Mouse (Mus musculus) large intestine, adult 2 months (tissue): ENCODE measurements around the gene Ncan. TPM values are rescaled to one million over a fixed set of nuclear protein-coding genes. Genes with fewer than 3 reads are reported as not detected.
"Not testable (repeated sequence)": the region's sequence is repeated elsewhere in the genome, so short reads cannot be mapped to it uniquely, and the experiment has no call there.

Experiments used
- DNase-seq: peaks from one replicate; pipeline ENCODE4 v3.0.0-alpha.2; 2012; ENCODE audit warnings: low read depth, low spot score
- WGBS: fragments of 180-500 bp; shearing (Covaris S2); methylation state at CpG from one replicate; pipeline ENCODE4 v1.1.7; 2018; 5-methylcytosine and 5-hydroxymethylcytosine counted together
- polyA plus RNA-seq: library from polyadenylated mRNA; depleted of rRNA; stranded (reverse); fragments of >200 nt; gene quantifications from 2 replicates; pipeline ENCODE4 v1.2.3, GENCODE M21; 2012; rRNA removed

The Ncan gene
- polyA plus RNA-seq, 1 experiment: 0.06 TPM

DNA sequence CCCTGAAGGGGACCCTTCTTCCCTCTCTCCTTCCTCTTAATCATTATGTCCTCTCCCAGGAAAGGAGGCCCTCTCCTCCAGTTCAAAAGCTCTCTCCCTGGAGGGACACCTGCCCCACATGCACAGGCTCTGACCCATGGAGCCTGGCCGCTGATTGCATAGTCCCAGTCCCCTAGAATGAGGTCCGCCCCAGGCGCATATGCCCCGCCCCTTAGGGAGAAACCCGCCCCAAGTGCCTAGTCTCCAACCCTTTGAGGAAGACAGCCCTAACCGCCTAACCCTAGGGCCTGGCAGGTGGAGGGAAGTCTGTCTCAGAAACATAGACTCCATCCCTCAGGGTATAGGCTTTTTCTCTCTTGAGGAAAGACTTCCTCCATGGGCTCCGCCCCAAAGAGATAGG is 33.4 kb downstream of the Ncan start:
- WGBS: 6% methylated on average over 7 of the region's 7 CpGs
- no peak for DNase-seq

DNA sequence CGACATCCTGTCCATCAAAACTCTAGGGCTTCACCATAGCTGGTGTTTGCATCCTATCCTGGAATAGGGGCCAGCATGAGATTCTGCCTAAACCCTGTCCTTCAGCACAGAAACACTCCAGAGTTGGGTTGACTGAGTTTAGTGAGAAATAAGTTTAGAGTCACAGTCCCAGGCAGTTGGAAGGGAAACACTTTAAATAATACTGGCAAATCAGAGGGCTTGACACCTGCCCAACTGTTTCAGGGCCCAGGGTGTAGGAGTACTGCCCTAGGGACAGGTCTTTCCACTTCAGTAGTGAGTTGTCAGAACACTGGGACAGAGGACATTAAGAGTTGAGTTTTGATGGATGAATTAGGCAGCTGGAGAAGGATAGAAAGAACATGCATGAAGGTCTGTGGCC is 34.5 kb downstream of the Ncan start:
- 37% methylated on average over 1 of the region's 1 CpGs for WGBS
- DNase-seq: no peak

DNA sequence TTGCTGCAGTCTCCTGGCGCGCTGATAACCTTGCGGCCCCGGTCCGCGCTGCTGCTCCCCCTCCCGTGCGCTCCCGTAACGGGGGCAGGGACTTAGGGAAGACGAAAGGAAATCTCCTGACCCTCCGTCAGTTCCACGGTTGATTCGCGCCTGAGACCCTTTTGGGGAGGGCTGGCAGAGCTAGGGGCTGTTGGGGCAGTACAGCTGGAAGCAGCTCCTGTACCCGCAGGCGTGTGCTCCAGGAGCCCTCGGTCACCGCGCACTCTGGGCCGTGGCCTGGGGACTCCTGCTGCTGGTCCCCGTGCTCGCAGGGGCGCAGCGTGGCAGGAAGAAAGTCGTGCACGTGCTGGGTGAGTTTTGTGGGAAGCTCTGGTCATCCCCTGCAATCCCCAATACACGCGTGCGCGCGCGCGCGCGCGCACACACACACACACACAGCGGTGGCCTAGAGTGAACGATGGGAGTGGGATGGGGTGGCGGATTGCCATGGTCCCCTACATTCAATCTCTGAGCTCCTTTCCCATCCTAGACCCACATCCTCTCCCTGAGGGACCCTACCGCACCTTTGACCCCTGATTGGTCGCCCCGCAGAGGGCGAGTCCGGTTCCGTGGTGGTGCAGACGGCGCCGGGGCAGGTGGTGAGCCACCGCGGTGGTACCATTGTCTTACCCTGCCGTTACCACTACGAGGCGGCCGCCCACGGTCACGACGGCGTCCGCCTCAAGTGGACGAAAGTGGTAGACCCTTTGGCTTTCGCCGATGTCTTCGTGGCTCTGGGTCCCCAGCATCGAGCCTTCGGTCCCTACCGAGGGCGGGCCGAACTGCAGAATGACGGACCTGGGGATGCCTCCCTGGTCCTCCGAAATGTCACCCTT is 36.2 kb downstream of the Ncan start:
- no peak for DNase-seq
- WGBS: 3% methylated on average over 71 of the region's 71 CpGs

DNA sequence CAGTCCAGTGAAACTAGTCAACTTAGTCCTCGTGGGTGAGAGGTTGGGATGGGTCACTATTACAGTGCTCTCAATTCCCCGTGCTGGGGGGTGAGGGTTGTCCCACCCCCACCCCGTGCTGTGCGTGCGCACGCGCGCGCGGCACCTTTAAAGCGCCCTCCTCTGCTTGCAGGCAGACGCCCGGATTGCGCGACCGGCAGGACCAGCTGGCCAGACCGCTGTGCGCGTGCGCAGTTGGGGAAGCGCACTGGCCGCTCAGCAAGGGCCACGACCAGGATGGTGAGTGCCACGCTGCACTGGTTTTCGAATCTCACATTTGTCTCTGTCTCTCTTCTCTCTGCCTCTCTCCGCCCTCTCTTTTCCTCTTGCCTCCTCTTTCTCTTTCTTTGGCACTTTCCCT is 37.4 kb downstream of the Ncan start, which contains the start of gene Hapln4:
TSS of gene Hapln4 (plus strand) at position 173 of the 400 bp plus-strand sequence.
- under 1% methylated on average over 26 of the region's 26 CpGs for WGBS
- no peak for DNase-seq

DNA sequence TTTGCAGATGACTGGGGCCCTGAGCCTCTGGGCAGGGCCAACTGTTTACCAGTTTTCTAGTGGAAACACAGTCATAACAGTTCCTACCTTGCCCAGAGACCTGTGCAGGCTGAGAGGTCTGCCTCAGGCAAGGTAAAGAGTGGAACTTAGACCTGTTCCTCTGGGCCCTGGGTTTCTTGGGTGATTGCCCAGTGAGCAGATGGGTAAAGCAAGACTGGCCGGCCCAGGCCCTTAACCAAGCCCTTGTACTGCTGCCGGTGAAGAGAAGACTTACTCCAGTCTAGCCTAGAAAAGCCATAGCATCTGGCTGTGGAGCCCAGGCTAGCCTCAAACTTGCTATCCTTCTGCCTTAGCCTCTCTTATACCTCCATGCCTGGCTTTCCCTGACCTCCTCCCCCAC is 38.7 kb downstream of the Ncan start:
- no peak for DNase-seq
- WGBS: 87% methylated on average over 2 of the region's 2 CpGs

DNA sequence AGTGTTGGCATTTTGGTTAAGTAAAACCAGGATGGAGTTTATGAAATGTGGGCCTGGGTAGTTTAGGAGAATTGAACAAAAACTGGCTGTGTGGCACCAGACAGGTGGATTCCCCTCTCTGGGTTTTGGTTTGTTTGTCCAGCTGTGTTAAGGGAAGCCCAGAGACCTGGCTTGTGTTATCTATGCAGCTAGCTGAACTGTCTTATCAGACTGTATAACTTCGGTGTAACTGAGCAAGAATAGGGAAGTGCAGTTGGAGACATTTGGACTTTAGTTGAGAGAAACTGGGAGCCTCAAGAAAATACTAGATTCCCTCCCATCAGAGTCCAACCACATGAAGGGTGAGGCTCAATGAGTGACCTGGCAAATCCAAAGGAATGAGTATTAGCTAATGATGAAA is 47.0 kb downstream of the Ncan start:
- 28% methylated on average over 1 of the region's 1 CpGs for WGBS
- no peak for DNase-seq

DNA sequence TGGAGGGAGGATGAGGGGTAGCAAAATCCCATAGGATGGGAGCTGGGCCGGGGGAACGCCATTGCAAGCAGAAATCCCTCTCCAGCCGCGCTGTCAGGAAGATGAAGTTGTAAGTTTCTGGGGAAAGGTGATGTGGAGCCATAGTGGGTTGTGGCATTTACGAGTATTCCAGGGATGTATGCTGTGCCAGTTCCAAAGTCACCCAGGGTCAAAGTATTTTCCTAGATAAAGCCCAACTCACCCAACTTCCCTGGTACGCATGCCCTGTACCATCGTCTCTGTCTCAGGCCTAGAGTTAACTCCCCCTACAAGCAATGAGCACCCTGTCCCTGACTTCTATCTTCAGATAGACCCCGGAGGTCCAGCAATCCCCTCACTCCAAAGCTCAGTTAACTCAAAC is 47.6 kb downstream of the Ncan start:
- DNase-seq: no peak
- WGBS: 38% methylated on average over 8 of the region's 8 CpGs

DNA sequence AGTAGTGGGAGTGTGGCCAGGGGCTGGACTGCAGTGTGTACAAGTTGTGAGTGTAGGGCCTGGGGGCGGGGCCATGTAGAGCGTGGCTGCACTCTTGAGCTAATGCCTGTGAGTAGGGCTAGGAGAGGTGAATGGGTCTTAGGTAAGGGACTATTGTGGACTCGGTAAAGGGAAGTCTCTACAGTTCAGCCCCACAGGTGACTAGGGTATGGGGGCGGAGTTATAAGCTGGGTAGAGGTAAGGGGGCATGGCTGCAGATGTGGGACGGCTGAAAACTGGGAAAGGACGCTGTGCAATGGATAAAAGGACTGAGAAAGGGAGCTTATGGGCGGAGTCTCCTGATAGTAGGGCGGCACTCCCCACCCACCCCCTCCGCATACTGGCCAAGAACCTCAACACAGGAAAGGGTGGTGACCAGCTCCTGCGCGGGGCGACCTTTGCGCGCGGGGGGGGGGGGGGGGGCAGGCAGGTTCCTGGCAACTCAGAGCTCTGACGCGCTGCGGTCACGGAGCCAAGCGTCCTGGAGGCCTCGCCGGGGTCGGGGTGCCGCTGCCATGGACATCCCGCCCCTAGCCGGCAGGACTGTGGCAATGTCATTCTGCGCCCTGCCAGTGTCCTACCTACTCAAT is 48.1 kb downstream of the Ncan start, which contains the start of gene Tm6sf2:
TSS of gene Tm6sf2 (plus strand) at position 484 of the 629 bp plus-strand sequence.
- DNase-seq: peak; percentile 27
- 7% methylated on average over 27 of the region's 27 CpGs for WGBS

DNA sequence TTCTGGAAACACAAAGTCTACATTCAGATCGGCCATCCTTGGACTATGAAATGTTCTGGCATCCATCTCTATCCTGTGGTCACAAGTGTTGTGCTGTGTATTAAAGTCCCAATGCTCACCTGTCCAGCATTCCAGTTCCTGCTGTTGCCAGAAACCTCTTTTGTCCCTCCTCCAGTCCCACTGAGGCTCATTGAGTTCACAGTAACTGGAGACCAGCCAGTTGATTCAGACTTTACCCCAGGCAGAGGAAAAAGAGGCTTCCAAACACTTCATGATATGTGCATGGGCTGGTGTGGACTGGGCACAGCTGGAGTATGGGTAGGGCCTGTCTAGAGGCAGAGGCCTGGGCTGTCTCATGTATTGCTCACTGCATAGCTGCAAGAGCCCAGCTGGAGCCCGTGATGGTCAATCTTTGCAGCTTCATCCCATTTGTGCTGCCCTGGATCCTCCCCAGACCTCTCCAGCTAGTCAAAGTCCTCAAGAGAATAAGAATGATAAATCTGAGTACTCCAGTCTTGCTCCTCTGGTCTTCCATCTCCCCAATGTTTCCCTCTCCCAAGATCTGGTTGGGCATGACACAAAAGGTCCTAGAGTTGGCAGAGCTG is 48.7 kb downstream of the Ncan start:
- 82% methylated on average over 2 of the region's 2 CpGs for WGBS
- DNase-seq: no peak

DNA sequence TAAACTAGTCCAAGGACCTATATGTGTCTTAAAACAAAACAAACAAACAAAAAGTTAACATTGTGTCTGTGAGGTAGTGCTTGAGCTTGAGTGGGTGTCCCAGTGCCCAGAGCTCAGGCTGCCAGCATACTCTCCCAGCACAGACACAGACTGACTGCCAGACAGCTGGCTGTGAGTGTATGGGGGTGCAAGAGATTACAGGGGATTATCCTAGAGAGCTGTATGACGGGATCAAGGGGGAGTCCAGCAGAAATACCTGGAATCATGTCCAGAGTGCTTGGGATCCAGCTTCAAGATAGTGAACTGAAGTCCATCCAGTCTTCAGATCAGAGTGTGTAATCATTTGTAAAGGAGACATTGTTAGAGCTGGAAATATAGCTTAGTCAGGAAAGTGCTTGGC is 63.0 kb downstream of the Ncan start:
- no peak for DNase-seq
- WGBS: 94% methylated on average over 1 of the region's 1 CpGs

DNA sequence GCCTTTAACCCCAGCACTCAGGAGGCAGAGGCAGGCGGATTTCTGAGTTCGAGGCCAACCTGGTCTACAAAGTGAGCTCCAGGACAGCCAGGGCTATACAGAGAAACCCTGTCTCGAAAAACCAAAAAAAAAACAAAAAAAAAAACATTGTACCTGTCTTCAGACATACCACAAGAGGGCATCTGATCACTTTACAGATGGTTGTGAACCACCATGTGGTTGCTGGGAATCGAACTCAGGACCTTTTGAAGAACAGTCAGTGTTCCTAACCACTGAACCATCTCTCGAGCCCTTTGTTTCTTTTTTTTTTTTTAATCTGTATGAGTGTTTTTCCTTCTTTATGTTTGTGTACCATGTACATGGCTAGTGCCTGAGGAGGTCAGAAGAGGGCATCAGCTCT is 70.2 kb downstream of the Ncan start:
- not testable (repeated sequence) for DNase-seq
- WGBS: 95% methylated on average over 5 of the region's 5 CpGs

DNA sequence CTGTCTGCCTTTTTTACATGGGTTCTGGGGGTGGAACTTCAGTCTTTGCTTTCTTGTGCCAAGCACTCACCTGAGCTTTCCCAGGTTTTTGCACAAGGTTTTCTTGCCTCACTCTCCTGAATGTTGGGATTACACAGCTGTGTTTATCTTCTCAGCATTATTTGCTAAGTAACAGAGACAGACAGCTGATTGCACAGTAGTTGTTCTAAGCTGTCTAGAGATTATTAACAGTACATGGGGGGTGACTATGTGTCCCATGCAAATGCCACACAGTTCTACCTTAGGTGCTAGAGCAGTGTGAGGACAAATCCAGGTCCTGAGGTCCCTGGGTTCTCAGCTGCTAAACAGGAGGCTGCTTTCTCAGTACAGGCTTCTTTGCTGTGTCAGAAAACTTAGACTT is 71.0 kb downstream of the Ncan start:
- DNase-seq: no peak

DNA sequence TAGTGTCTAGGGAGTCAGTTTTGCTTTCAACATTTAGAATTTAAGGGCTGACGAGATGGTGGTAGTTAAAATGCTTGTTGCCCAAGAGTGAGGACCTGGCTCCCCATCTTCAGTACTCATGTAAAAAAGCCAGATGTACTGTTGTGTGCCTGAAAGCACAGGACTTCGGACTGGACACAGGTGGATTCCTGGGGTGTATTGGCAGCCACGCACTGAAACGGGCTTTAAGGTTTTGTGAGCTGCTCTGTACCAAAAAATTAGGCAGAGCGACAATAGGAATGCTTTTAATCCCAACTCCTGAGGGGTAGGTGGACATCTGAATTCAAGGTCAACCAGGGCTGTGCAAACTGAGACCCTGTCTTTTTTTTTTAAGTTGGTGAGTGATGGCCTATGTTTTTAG is 76.7 kb downstream of the Ncan start:
- 80% methylated on average over 5 of the region's 5 CpGs for WGBS
- no peak for DNase-seq

Other genes with a start within 250 kb of the Ncan start
- gene Cilp2, start 233.2 kb downstream of the Ncan start, polyA plus RNA-seq: 0.03 and 0.07 TPM in 2 replicates
- gene Tssk6, start 218.7 kb downstream of the Ncan start, polyA plus RNA-seq: 0.64 and 0.66 TPM in 2 replicates
- 111 and 119 TPM in 2 replicates for gene Ndufa13, start 218.3 kb downstream of the Ncan start, polyA plus RNA-seq
- gene Yjefn3, start 218.2 kb downstream of the Ncan start, polyA plus RNA-seq: 1.1 and 1.8 TPM in 2 replicates
- 45.2 and 73.1 TPM in 2 replicates for gene Gatad2a, start 124.5 kb downstream of the Ncan start, polyA plus RNA-seq
- 52.0 and 84.9 TPM in 2 replicates for gene Mau2, start 78.1 kb downstream of the Ncan start, polyA plus RNA-seq
- gene Sugp1, start 78.1 kb downstream of the Ncan start, polyA plus RNA-seq: 10.8 and 11.1 TPM in 2 replicates
- 458 and 745 TPM in 2 replicates for gene Tm6sf2, start 47.9 kb downstream of the Ncan start, polyA plus RNA-seq
- 0.42 and 0.70 TPM in 2 replicates for gene Hapln4, start 37.4 kb downstream of the Ncan start, polyA plus RNA-seq
- gene Nr2c2ap, start 10.5 kb upstream of the Ncan start, polyA plus RNA-seq: 23.2 and 25.3 TPM in 2 replicates
- 22.5 and 32.6 TPM in 2 replicates for gene Rfxank, start 18.3 kb upstream of the Ncan start, polyA plus RNA-seq
- 69.2 and 73.2 TPM in 2 replicates for gene Borcs8, start 18.6 kb upstream of the Ncan start, polyA plus RNA-seq
- 3.0 and 4.9 TPM in 2 replicates for gene Mef2b, start 18.8 kb upstream of the Ncan start, polyA plus RNA-seq
- gene Tmem161a, start 51.5 kb upstream of the Ncan start, polyA plus RNA-seq: 52.9 and 69.2 TPM in 2 replicates
- 15.5 and 23.1 TPM in 2 replicates for gene Slc25a42, start 91.4 kb upstream of the Ncan start, polyA plus RNA-seq
- 20.2 and 28.8 TPM in 2 replicates for gene Sugp2, start 113.4 kb upstream of the Ncan start, polyA plus RNA-seq
- 13.6 and 15.2 TPM in 2 replicates for gene Armc6, start 113.6 kb upstream of the Ncan start, polyA plus RNA-seq
- 5.8 and 6.7 TPM in 2 replicates for gene Homer3, start 162.0 kb upstream of the Ncan start, polyA plus RNA-seq
- gene Ddx49, start 181.6 kb upstream of the Ncan start, polyA plus RNA-seq: 40.9 and 57.8 TPM in 2 replicates
- gene Cope, start 181.6 kb upstream of the Ncan start, polyA plus RNA-seq: 438 and 500 TPM in 2 replicates
- gene Cers1, start 194.9 kb upstream of the Ncan start, polyA plus RNA-seq: 0.36 and 0.64 TPM in 2 replicates
- gene Gdf1, start 208.9 kb upstream of the Ncan start, polyA plus RNA-seq: 0.14 and 0.26 TPM in 2 replicates
- 24.5 and 35.3 TPM in 2 replicates for gene Upf1, start 232.4 kb upstream of the Ncan start, polyA plus RNA-seq